Mouse (Mus musculus) layer of hippocampus, adult 9-10 months (tissue): ENCODE data around the gene Mical2.

Experiments used
- DNase-seq: peaks from one replicate; pipeline ENCODE4 v3.0.0; 2022; ENCODE audit warnings: low spot score

Gene Mical2

DNA sequence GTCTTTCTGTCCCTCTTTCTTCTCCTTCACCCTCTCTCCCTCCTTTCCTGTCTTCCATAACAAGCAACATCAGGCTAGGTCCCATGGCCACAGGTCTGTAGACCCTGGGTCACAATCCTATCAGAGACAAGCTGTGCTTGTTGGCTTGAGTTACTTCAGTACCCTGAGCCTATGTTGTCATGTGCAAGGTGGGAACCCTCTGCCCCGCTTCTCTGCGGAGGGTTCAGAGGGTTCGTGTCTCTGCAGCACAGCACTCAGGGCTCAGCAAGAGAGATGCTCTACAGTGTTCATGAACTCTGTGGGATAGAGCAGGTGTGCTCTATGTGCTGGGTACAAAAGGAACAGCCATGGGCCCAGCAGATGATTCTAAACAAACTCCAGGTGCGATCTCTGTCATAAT, 16.0 kb upstream of the Mical2 start:
- DNase-seq = no peak

DNA sequence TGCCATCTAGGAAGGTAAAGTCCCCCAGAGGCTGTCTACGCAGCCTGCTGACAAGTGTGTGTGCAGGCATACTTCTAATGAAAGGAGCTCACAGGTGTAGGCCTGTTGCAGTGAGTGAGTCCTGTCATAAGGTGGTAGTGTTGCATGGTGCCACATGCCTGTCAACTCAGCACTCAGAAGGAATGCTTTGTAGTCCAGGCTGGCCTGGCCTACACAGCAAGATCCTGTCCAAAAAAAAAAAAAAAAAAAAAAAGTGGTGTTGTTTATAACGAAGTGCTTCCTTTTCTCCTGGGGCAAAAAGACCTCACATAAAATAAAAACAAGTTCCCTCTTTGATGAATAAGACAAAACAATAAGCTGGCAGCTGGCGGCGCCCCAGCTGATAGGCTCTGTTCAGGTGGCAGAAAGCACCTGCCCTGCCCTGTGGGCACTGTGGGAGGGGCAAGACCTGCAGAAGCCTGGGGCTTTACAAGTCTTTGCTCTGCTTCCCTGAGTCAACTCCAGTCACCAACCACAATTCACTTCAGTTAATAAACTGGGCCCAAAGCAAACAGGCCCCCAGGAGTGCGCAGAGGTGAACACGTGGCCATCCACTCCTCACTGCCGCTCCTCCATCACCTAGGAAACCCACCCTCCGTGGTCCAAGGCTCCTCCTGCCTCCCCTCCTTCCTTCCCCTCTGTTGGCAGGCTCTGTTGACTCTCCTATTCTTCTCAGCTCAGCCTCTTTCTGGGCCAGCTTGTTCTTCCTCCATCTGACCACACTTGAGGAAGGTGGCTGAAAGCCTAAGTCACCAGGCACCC, 12.5 kb upstream of the Mical2 start:
- no peak for DNase-seq

DNA sequence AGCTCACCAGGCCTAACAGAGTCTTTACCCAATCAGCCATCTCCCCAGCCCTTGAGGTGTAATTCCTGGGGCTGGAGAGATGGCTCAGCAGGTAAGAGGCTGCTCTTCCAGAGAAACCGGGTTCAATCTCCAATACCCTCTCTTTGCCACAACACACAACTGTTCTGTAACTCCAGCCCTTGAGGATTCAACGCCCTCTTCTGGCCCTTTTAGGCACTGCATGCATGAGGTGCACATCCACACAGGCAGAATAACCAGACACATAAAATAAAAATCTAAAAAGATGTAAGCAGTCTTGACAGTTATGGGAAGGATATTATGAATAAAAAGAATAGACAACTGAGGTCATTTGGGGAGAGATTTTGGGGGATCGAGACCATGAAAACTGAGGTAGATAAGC, 9.8 kb upstream of the Mical2 start:
- DNase-seq = no peak

DNA sequence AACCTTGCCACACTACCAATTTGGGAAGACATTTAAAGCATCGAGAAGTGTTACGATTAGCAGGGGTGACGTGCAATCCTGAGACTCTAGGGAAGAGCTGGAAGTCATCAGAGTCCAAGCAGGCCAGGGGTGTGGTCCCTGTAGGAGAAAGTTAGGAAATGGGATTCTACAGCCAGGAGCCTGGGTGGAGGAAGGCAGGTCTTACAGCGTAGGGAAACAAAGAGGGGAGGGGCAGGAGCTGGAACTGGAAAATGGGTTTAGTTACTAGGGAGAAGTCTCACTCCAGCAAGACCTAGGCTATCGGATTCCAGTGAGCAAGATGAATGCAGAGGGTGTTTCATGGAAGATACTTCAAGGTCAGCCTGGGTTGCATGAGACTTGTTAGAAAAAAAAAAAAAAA, 8.9 kb upstream of the Mical2 start:
- no peak for DNase-seq

DNA sequence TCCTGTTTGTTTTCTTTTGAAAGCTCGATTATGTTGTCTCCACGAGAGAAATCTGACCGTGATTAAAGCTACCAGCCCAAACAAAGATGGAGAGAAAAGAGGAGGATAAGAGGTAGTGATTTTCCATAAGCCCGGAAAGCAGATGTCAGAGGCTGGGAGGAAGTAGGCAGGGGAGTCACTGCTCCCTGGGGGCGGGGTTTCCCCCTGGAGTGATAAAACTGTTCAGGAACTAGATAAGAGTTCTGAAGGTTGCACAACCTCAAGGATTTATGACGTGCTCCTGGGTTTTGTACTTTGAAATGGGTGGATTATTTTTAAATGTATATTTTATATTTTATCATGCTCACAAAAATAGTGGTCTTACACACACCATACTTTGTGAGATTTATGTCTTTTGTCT, 8.4 kb upstream of the Mical2 start:
- DNase-seq = no peak

DNA sequence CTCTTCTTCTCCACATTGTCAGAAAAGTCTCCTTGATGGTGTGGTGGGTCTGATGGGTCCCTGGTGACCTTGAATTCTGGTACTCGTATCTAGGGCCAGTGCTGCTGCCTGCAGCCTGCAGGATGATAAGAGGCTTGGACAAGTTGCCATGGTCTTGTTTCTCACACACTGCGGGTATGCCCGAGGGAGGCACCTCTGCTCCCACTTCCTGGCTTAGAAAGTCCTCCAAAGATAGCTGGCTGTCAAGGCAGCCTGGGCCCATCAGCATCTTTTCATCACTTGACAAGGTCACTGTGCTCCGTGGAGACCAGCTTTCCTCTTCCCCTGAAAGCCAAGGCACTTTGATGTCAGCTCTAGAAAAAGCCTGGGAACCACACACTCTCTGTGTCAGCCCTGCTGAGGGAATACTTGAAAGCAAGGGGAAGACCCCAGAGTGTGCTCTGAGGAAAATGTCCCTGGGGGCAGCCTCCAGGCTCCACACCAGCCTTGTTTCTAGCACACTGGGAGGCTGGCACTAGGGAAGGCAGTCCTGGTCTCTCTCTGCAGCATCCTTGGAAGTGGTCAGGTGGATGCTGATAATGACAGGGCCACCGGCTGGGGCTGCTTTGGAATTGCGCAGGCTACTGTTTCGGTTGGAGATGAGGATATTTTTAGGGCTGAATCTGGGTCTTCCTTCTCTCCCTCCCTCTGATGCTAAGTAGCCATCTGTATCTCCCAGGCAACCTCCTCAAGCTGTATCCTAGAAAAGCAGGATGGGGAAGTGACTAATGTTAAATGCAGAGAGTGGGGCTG, 2.7 kb upstream of the Mical2 start:
- DNase-seq = peak; percentile 53

DNA sequence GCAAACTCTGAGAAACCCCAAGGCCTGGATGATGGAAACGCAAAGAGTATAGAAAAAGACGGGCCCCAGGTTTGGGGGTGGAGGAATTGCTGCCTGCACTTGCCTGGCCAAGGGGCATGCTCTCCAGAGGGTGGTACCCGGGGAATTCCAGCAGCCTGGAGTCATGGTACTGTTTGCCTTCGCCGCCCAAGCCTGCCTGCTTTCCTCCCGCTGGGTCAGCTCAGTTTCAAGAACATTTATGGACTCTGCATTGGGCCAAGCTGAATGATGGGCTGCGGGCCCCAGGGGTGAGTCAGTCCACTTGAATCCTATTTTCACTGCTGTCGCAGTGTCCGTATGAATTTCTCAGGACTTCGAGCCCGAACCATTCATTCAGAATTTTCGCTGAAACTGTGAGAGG, 802 bp upstream of the Mical2 start:
- DNase-seq = no peak

DNA sequence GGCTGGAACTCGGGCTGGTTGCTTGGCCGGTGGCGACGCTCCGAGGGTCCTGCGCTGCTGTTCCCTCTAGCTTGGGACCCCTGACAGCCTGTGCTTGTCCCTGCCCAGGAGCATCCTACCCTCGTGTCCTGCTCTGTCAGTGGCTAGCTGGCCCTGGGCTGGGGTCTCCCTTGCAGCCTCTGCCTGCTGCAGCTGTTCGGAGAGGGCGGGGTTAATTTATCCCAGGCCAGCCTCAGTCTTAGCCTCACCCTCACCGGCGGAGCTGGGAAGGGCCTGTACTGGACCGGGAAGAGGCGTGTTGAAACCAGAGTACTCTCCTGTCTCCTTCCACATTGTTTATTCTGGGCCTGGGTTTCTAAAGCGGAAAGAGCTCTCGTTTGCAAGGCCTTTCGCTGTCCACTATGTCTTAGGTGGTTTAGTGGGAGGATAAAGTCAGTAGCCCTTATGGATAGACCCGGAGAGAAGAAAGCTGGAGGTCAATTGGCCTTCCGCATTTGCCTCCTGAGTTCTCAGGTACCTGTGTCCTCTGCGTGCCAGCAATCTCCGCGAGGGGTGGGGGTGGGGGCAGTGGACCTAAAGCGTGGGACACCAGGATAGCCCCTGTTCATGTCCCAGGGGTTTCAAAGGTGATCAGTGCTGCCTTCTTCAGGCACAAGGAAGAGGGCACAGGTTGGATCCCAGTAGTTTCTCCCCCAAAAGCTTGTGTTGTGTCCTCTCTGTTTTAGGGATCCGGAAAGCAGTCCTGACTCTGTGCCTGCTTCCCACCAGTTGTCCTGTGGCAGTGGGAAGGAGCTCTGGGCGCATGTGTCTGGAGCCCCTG, 1.0 kb downstream of the Mical2 start:
- no peak for DNase-seq

DNA sequence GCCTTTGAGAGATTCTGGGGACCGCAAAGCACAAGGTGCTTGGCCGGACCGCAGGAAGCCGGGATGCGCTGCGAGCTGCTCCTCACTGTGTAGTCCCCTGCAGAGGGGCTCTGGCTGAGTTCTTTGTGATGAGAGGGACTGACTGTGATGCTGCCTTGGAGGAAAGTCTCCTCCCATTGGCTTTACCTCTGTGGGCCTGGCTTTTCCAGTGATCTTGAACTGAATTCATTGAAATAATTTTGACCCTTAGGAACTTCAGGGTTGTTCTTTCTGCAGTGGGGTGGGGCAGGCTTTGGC, 1.6 kb downstream of the Mical2 start:
- DNase-seq = no peak

DNA sequence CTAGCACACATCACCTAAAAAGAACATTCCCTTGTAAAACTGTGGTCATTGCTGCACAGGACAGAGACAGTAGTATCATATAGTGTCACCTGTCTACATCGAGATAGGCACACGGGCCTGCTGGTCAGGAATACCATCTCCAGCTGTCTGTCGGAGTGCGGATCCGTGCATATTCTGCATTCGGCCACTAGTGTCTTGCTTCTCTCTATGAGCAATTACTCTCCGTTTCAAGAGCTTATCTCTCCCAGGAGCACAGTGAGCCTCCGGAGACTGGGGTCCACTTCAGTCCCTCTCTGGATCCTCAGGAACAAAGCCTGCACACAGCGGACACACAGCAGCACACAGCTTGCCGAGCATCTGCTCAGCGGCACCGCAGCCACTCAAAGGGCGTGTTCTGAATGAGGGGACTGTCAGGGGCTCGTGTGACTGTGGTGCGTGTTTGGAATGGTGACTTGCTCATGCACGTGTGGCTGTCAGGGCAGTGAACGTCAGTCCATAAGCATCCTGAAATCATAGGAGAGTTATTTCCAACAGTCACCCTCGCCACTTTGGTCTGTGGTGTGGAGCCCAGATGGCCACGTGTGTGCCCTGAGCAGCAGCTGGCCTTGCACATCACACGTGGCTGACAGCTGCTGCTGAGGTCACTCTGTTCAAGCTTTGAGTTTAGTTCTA, 3.3 kb downstream of the Mical2 start:
- no peak for DNase-seq

DNA sequence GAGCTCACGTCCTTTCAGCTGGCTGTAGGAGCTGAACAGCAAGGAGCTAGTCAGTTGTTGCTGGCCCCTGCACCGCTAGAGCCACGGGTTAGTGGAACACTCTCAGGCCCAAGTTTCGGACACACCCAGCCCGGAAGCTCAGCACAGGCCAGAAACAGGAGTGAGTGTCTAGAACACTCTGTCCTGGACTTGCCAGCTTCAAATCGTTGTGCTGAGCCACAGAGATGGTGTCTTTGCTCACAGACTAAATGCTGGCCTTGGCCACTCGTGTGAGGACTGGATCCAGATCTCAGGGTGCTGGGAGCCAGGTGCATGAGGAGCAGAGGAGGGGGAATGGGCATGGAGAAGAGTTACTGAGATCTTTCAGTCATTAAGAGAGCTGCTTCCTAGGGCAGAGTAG, 6.1 kb downstream of the Mical2 start:
- no peak for DNase-seq

DNA sequence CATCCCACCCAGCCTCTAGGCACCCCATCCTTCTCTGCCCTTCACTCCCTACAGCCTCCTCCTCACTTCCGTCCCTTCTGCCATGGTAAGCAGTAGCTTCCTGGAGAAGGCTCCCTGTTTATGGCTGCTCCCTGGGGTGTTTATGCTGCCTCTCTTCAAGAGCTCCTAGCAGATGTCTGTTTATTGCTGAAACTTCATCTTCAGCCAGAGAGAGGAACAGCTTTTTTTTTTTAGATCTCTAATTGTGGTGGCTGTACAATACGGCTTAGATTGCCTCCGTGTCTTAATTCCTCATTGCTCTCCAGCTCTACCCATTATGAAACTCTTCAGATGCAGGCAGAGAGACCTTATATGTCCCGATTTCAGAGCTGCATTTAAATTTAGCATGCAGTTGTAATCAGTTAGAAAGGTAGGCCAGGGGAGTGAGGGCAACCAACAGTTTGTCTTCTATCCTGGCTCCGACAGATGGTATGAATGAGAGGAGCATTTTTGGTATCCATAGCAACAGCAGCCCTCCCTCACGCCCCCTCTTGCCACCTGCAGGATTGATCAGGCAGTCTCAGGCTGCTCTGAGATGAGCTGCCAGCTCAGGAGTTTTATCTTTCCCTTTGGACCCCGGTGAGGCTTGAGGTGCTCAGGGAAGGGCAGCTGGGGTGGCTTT, 7.8 kb downstream of the Mical2 start:
- DNase-seq = peak; percentile 57

DNA sequence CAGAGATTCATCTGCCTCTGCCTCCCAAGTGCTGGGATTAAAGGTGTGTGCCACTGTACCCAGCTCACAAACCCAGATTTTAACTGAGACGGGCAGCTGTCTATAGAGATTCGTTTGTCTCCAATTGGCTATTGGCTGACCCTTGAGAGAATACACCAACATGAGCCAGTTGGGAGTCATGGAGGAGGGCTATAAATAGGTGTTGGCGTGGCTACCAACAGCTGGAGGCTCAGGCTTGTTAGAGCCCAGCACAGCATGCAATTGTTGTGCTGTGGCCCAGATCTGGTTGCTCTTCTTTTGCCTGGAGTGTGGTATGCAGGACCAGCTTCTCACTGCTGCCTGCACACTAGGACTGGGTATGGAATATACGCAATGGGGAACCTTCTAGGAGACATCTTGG, 8.8 kb downstream of the Mical2 start:
- no peak for DNase-seq

DNA sequence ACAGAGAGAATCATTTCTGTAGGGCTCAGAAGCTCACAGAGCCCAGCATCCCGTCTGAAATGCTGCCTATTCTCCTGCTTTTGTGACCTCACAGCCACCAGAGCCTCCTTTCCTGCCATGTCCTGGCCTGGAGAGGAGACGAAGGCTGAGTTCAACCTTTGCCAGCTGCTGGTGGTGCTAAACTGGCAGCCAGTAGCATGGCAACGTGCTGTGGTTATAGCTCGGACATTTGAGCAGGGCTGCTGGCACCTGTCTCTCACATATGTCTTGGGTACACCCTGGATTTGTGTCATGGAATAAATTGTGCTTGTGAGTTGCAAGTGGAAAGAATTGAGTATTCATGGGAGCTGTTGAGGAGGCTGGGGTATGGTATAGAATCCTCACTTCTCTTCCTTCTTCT, 9.8 kb downstream of the Mical2 start:
- DNase-seq = no peak

DNA sequence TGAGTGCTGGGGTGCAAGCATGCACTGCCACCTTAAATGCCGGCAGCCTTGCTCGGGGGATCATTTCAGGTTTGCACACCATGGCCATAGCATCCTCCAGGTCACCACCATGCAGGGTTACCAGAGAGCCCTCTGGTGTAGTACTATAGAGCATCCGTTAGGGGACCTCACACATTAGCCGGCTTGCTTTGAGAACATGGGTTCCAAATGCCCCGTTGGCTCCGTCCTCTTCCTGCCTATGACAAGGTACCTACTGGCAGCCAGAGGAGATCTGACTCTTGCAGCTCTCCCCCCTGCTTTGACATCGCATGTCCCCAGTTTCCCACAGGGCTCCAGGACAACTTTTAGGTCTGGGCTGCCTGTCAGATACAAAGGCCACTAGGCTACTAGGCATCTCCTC, 11.6 kb downstream of the Mical2 start:
- DNase-seq = no peak

DNA sequence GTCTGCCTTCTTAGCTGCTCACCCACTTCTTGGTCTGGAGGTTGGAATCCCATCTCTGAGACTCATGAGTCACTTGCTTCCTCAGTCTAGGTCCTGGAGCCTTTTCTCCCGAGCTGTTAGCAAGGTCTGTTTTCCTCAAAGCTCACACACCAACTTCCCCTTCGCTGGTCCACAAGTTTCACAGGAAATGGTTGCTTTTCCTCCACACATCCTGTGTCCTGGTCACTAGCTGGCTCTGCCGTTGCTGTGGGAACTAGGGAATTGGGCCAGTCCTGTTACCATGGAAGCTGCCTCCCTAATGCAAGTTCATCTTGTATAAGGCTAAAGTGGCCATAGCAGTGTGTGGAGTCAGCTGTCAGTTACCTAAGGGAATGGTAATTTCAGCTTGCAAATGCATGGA, 12.2 kb downstream of the Mical2 start:
- DNase-seq = no peak

DNA sequence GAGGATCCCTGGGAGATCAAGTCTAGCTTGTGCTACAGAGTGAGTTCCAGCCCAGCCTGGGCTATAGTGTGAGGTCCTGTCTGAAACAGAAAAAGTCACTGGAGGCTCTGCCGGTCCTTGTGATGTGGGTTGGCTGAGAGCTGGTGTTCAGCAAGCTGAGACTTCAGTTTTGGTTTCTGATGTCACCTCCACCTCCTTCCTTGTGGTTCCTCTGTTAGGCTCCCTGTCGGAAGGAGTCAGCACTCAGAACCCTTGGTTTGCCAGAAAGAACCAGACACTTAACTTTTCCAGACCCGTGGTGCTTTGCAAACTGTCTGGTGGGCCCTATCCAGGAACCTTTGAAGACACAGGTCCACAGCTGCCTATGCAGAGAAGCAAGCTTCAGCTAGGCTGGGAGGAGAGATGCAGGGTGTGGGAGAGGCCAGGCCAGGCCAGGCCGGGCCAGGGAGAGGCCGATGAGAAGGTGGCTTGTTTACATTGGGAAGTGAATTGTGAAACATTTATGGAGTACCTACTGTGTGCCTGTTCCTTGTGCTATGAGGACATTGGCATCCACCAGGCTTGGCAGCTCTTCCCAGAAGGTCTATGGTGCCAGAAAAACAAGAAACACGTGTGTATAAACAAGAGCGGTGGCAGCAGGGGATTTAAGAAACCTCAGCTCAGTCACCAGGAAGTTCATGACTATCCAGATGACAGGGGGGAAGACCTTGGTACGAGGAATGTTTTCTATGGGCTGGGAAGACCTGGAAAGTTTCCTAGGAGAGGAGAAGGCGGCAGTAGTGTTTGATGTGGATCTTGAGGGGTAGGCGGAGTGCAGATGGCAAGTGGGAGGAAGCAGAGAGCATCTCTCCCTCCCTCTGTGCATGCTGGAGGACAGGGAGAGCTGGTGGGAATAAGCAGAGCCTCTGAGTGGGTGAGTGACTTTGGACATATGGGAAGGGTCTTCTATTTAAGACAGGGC, 13.4 kb downstream of the Mical2 start:
- DNase-seq = peak; percentile 54

DNA sequence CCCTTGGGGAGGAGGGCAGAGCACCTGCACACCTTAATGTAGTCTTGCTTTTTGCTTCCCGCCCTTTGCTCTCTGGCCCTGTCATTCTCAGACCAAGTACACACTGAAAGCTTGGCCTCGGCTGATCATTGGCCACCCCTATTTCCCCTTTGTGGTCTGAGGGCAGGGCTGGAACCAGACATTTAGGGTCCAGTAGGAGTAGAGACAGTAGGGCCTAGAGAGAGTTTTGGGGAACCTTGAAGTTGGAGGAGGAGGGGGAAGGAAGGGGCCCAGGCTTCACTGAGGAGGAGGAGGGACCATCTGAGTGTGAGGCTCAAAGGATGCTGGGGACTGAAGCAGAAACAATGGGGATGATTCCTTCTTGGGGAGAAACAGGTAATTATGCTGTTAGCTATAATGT, 15.1 kb downstream of the Mical2 start:
- DNase-seq = no peak

DNA sequence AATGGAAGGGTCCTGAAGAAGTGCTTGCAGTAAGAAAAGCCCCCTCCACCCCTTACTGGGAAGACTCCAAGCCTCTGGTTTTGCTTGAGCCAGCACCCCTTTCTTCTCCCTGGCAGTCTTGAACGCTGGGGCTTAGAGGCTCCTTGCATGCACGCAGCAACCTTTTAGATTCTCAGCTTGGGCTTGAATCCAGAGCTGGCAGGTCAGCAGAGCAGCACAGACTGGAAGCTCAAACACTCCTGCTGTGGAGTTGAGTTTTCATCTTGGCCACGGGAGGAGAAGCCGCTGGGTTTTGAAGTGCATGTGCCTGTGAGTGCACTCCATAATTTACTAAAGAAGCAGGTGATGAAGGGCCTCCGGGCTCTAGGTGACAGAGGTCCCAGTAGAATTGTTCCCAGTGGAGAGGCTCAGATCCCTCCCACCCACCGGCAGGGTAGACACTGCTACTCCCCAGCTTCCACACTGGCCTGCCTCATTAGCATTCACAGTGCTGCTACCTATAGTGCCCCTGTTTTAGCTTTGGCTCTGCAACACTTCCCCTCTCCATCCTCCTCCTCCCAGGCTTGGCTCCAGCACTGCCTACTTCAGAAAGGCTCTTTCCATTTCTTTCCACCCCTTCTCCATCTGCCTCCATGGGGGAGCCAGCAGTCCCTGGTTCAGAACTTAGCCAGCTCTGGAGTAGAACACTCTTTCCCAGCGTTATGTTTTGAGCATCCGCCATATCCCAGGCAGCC, 15.7 kb downstream of the Mical2 start:
- no peak for DNase-seq

DNA sequence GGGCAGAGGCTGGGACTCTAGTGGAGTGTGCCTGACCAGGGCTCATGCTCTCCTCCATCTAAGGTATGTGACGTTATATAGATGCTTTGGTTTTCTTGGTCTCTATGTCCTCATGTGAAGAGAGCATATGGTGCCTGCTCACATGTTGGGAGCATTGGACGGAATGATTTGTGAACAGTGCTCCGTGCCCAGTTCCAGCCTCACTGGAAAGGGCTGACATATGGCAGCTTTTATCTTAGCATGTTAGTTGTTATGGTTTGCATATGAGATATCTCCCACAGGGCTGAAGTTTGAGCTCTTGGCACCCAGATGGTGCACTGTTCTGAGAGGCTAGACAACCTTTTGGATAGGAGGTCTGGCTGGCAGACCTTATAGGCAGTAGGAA, 16.3 kb downstream of the Mical2 start:
- DNase-seq = no peak
